Mouse (Mus musculus) forebrain, postnatal 0 days (tissue): ENCODE measurements around the gene Homer1. TPM values are rescaled to one million over a fixed set of nuclear protein-coding genes. Genes with fewer than 3 reads are reported as not detected.
A peak's percentile ranks its signal among the peaks of the same experiment; 100 is the strongest.

ENCODE experiments used
- ATAC-seq: fragments of 200-750 bp; cut with Nextera tagmentation; 2 replicates; pipeline ENCODE4 v1.8.0; 2017; ENCODE audit warnings: mild to moderate bottlenecking, moderate library complexity
- DNase-seq: peaks from one replicate; pipeline ENCODE4 v3.0.0-alpha.2; 2015
- H3K27ac ChIP-seq: fragments of 300-500 bp; sonication (generic); 2 replicates; pipeline ENCODE4 v1.5.1; 2014; ENCODE audit warnings: low read depth, mild to moderate bottlenecking, antibody characterized with exemption, low read length, moderate library complexity, mixed read lengths
- H3K27me3 ChIP-seq: fragments of 300-500 bp; sonication (generic); 2 replicates; pipeline ENCODE4 v1.6.1; 2014; ENCODE audit warnings: mild to moderate bottlenecking, low read length, mixed read lengths; ENCODE audit not compliant: insufficient read depth
- H3K36me3 ChIP-seq: fragments of 300-500 bp; sonication (generic); 2 replicates; pipeline ENCODE4 v1.6.1; 2014; ENCODE audit warnings: mild to moderate bottlenecking, moderate library complexity; ENCODE audit not compliant: insufficient read depth
- H3K4me1 ChIP-seq: fragments of 300-500 bp; sonication (generic); 2 replicates; pipeline ENCODE4 v1.6.1; 2014; ENCODE audit warnings: antibody characterized with exemption; ENCODE audit not compliant: insufficient read depth
- H3K4me2 ChIP-seq: fragments of 300-500 bp; sonication (generic); 2 replicates; pipeline ENCODE4 v1.6.1; 2014; ENCODE audit warnings: low read depth, mild to moderate bottlenecking, moderate library complexity
- H3K4me3 ChIP-seq: fragments of 300-500 bp; sonication (generic); 2 replicates; pipeline ENCODE4 v1.5.1; 2014; ENCODE audit warnings: low read depth, low read length, mixed read lengths
- H3K9ac ChIP-seq: fragments of 300-500 bp; sonication (generic); 2 replicates; pipeline ENCODE4 v1.6.1; 2014; ENCODE audit warnings: mild to moderate bottlenecking
- H3K9me3 ChIP-seq: fragments of 300-500 bp; sonication (generic); 2 replicates; pipeline ENCODE4 v1.6.1; 2016; ENCODE audit warnings: low read length
- CTCF ChIP-seq: sonication (generic); IDR thresholded peaks from 2 replicates; pipeline ENCODE4 v1.5.1; 2016; ENCODE audit warnings: antibody characterized with exemption, control low read depth, low read depth
- WGBS: fragments of 180-500 bp; shearing (Covaris S2); extraction: QIAGEN DNeasy Blood & Tissue Kit; methylation state at CpG from one replicate; pipeline ENCODE4 v1.1.7; 2014; 5-methylcytosine and 5-hydroxymethylcytosine counted together
- polyA plus RNA-seq: library from polyadenylated mRNA; unstranded; fragments of >200 nt; fragmentation: Nextera tagmentation; extraction: Ambion mirVana; gene quantifications from 2 replicates; pipeline ENCODE4 v1.2.1, GENCODE M21; 2015
- total RNA-seq: library from RNA; depleted of rRNA; stranded (reverse); fragments of >200 nt; gene quantifications from 2 replicates; pipeline ENCODE4 v1.2.3, GENCODE M21; 2014; rRNA removed

Gene Homer1
- total and polyA plus RNA-seq, 2 experiments from 2014 or later, result 14.8 to 102 TPM

DNA sequence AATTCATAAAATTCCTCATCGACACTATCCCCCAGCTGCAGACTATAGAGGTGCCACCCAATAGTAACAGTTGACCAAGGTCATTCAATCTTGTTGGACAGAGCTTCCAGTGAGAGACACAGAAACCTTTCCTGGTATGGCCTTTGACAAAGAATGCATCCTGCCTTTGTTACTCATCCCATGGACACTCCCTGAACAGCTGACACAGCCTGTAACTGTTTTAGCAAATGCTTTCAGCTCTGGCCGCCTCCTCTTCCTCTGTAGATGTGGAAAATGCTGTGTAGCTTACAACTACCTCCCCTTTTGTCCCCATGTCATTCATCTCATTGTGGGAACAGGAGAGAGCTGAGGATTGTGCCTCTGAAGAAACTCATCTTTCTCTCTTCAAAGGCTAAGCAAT, 118.9 kb downstream of the Homer1 start:
- DNase-seq (no peak), ATAC-seq (no peak)
- TF ChIP-seq CTCF, result no peak
- Histone ChIP-seq H3K4me3 (no peak overlapping the region), H3K27me3 (no peaks in the 10 kb centered on the region), H3K36me3 (no peaks in the 10 kb centered on the region), H3K9ac (no peak overlapping the region), H3K4me2 (no peak overlapping the region), H3K4me1 (no peaks in the 10 kb centered on the region), H3K9me3 (no peaks in the 10 kb centered on the region), H3K27ac (no peak overlapping the region)
- WGBS, result 90% methylated on average over 2 of the region's 2 CpGs

DNA sequence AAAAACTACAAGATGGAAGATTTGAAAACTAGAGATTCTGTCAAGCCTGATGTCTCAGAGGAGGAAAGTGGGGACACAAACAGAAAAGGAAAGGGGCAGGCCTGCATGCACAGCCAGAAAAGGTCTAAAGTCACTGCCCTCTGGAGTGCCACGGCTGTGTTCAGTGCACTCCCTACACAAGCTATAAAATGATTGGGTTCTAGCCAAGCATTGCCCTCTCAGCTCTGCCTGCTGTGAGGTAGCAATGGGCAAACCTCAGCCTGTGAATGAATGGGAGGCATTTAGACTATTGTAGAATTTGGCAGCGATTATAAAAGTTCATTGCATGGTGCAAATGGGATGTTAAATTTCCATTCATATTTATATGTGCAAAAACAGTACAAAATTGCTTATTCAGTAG, 120.3 kb downstream of the Homer1 start:
- 35% methylated on average over 2 of the region's 2 CpGs for WGBS
- Histone ChIP-seq H3K27ac (no peak overlapping the region), H3K4me1 (no peaks in the 10 kb centered on the region), H3K4me3 (no peak overlapping the region), H3K9ac (no peak overlapping the region), H3K27me3 (no peaks in the 10 kb centered on the region), H3K36me3 (no peaks in the 10 kb centered on the region), H3K4me2 (no peak overlapping the region), H3K9me3 (no peaks in the 10 kb centered on the region)
- ATAC-seq (peak; percentile 36; the same call in 1 of the 2 replicates), DNase-seq (peak; percentile 15)
- no peak for TF ChIP-seq CTCF

DNA sequence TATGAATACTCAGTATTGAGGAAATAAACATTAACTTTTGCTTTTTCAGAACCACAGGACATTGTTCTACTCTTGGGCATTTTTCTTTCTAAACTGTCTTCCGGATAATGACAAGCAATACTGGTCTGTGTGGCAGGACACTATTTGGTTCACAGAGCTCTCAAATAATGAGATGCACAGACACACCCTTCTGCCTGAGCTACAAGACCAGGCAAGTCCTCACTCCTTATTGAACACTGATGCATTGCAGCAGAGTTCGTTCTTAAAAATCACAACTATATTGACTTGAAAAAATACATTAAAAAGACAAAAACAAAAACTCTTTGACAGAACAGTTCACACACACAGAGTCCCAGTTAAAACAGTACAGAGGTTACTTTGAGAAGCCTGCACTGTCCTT, 123.8 kb downstream of the Homer1 start:
- H3K27me3 ChIP-seq, result no peaks in the 10 kb centered on the region
- TF ChIP-seq CTCF, result no peak
- WGBS, result 84% methylated on average over 2 of the region's 2 CpGs
- H3K9ac ChIP-seq, result no peak overlapping the region
- DNase-seq (no peak), ATAC-seq (no peak)
- no peak overlapping the region for H3K4me2 ChIP-seq
- H3K9me3 ChIP-seq, result no peaks in the 10 kb centered on the region
- H3K36me3 ChIP-seq, result no peaks in the 10 kb centered on the region; the same call in 1 of the 2 replicates
- no peak overlapping the region for H3K27ac ChIP-seq
- no peak overlapping the region for H3K4me3 ChIP-seq
- H3K4me1 ChIP-seq, result no peaks in the 10 kb centered on the region

DNA sequence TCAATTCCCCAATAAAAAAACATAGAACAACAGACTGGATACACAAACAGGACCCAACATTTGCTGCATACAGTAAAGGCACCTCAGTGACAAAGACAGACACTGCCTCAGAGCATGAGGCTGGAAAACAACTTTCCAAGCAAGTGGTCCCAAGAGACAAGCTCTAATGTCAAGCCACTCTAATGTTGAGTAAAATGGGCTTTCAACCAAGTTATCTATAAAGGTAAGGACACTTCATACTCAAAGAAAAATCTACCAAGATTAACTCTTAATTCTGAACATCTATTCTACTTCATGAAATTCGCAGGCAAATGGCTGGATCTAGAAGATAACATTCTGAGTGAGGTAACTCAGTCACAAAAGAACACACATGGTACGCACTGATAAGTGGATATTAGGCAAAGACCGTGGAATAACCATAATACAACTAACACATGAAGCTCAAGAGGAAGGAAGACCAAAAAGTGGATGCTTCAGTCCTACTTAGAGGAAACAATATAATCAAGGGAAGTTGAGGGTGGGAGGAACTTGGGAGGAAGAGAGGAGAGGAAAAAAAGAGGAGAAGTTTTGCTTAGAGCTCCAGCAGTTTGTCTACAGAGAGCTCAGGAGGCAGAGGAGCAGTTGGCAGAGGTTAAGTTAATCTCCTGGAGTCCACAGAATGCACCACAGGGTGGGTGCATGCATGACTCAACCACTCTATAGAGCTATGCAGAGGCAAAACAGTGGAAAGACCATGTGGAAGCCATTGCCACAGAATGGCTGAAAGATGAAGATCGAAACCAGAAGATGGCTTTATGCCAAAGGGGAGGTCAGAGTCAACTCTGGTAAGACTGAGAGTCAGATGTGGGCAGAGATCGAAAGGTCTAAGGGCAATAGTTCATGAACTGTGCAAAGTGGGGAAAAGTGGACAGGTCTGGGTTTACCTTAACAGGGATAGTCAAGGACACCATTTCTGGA, 128.8 kb downstream of the Homer1 start:
- DNase-seq (no peak), ATAC-seq (no peak)
- Histone ChIP-seq H3K36me3 (no peaks in the 10 kb centered on the region; the same call in 1 of the 2 replicates), H3K9me3 (no peaks in the 10 kb centered on the region), H3K9ac (no peak overlapping the region), H3K4me3 (no peak overlapping the region), H3K27me3 (no peaks in the 10 kb centered on the region), H3K4me1 (no peaks in the 10 kb centered on the region), H3K27ac (no peak overlapping the region), H3K4me2 (no peak overlapping the region)
- no peak for TF ChIP-seq CTCF
- 96% methylated on average over 5 of the region's 5 CpGs for WGBS

DNA sequence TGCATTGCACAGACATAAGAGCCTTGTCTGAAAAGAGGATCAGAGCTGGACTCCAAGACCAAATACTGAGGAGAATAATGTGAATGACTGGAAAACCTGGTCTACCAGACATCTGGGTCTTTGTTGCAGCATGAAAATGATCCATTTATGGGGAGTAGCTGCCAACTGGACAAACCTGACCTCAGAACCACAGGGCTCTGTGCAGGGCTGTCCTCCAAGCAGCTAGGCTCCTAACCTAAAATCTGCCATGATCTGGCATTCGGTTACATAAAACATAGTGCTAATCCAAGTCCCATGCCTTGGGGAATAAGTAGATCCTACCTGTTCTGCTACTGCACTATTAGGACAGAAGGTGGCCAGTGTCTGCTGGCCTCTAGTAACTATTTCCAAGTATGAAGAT, 129.8 kb downstream of the Homer1 start:
- Histone ChIP-seq H3K27me3 (no peaks in the 10 kb centered on the region), H3K4me2 (no peak overlapping the region), H3K4me1 (no peaks in the 10 kb centered on the region), H3K9me3 (no peaks in the 10 kb centered on the region), H3K36me3 (no peaks in the 10 kb centered on the region; the same call in 1 of the 2 replicates), H3K9ac (no peak overlapping the region), H3K27ac (no peak overlapping the region), H3K4me3 (no peak overlapping the region)
- WGBS, result 98% methylated on average over 1 of the region's 1 CpGs
- ATAC-seq (no peak), DNase-seq (no peak)
- no peak for TF ChIP-seq CTCF

DNA sequence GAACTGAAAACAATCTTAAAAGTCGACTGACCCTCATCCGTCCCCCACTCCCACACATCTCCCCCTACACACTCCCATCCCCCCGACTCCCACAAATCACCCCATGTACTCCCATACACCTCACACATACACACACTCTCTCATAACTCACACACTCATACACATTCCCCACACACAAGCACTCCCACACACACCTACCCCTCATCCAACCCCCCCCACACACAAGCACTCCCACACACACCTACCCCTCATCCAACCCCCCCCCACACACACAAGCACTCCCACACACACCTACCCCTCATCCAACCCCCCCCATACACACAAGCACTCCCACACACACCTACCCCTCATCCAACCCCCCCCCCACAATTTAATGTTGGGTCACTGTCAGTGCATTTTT, 140.7 kb downstream of the Homer1 start:
- no peaks in the 10 kb centered on the region for H3K4me1 ChIP-seq
- no peak overlapping the region for H3K27ac ChIP-seq
- TF ChIP-seq CTCF, result no peak
- DNase-seq (no peak), ATAC-seq (peak; percentile 47; the same call in 1 of the 2 replicates)
- H3K4me2 ChIP-seq, result no peak overlapping the region
- WGBS, result 100% methylated on average over 3 of the region's 3 CpGs
- H3K4me3 ChIP-seq, result no peak overlapping the region
- peaks cover 10% of the 10 kb centered on the region for H3K36me3 ChIP-seq
- H3K9ac ChIP-seq, result no peak overlapping the region
- H3K27me3 ChIP-seq, result no peaks in the 10 kb centered on the region
- no peaks in the 10 kb centered on the region for H3K9me3 ChIP-seq

DNA sequence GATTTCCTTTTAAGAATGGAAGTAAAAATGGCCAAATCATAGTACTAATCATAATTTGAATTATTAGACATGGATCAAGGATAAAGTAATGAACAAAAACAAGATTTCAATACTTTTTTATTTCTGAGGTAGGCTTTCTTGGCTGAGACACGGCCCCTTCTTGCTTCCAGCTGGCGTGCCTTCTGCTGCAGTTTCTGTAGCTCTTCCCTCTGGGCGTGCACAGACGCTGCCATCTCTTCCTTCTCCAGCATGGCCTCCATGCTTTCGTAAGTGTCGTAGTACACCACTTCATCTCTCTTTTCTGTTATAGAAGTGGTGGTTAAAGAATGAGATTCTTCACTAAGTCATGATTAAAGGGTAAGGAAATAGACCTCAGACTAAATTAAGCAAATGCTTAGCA, 153.8 kb downstream of the Homer1 start:
- Histone ChIP-seq H3K9me3 (no peaks in the 10 kb centered on the region), H3K4me1 (no peaks in the 10 kb centered on the region), H3K4me2 (no peak overlapping the region), H3K9ac (no peak overlapping the region), H3K27me3 (no peaks in the 10 kb centered on the region), H3K36me3 (peaks cover 16% of the 10 kb centered on the region), H3K4me3 (no peak overlapping the region), H3K27ac (peak overlapping the region; percentile 31; the same call in 1 of the 2 replicates)
- DNase-seq (peak; percentile 78), ATAC-seq (peak; percentile 83)
- WGBS, result 70% methylated on average over 6 of the region's 6 CpGs
- no peak for TF ChIP-seq CTCF

Other genes with a start within 250 kb of the Homer1 start
- gene Cmya5, start 154.9 kb upstream of the Homer1 start, total RNA-seq, result 0.52 and 0.85 TPM in 2 replicates
- 0.15 TPM in 2 replicates for gene Cmya5, start 154.9 kb upstream of the Homer1 start, polyA plus RNA-seq
- 31.4 and 51.7 TPM in 2 replicates for gene Tent2, start 107.2 kb upstream of the Homer1 start, total RNA-seq
- gene Tent2, start 107.2 kb upstream of the Homer1 start, polyA plus RNA-seq, result 23.7 and 27.5 TPM in 2 replicates
- 25.5 and 29.7 TPM in 2 replicates for gene Jmy, start 200.2 kb downstream of the Homer1 start, total RNA-seq
- gene Jmy, start 200.2 kb downstream of the Homer1 start, polyA plus RNA-seq, result 5.6 and 9.0 TPM in 2 replicates